Mouse (Mus musculus) heart, embryonic 11.5 days (tissue): ENCODE data around the gene Appl1. TPM values are rescaled to one million over a fixed set of nuclear protein-coding genes. Genes with fewer than 3 reads are reported as not detected.
"Not testable (repeated sequence)": the region's sequence is repeated elsewhere in the genome, so short reads cannot be mapped to it uniquely, and the experiment has no call there.

ENCODE experiments used
- ATAC-seq: fragments of 200-750 bp; cut with Nextera tagmentation; replicated peaks from 2 replicates; pipeline ENCODE4 v1.8.0; 2017; ENCODE audit warnings: moderate library complexity; ENCODE audit not compliant: insufficient number of reproducible peaks, low FRiP score, low TSS enrichment
- H3K27ac ChIP-seq: fragments of 300-500 bp; sonication (generic); 2 replicates; pipeline ENCODE4 v1.5.1; 2014; ENCODE audit warnings: mild to moderate bottlenecking, low read depth, low read length
- H3K27me3 ChIP-seq: fragments of 300-500 bp; sonication (generic); 2 replicates; pipeline ENCODE4 v1.6.1; 2014; ENCODE audit warnings: mild to moderate bottlenecking, low read length, mixed read lengths; ENCODE audit not compliant: control insufficient read depth, insufficient read depth
- H3K36me3 ChIP-seq: fragments of 300-500 bp; sonication (generic); 2 replicates; pipeline ENCODE4 v1.6.1; 2014; ENCODE audit warnings: mild to moderate bottlenecking, low read length, moderate library complexity, mixed read lengths; ENCODE audit not compliant: control insufficient read depth, insufficient read depth
- H3K4me1 ChIP-seq: fragments of 300-500 bp; sonication (generic); 2 replicates; pipeline ENCODE4 v1.6.1; 2014; ENCODE audit warnings: low read length; ENCODE audit not compliant: control insufficient read depth, insufficient read depth
- H3K4me2 ChIP-seq: fragments of 300-500 bp; sonication (generic); 2 replicates; pipeline ENCODE4 v1.6.1; 2014; ENCODE audit warnings: mild to moderate bottlenecking, moderate library complexity
- H3K4me3 ChIP-seq: fragments of 300-500 bp; sonication (generic); 2 replicates; pipeline ENCODE4 v1.5.1; 2014; ENCODE audit warnings: low read depth, low read length
- H3K9ac ChIP-seq: fragments of 300-500 bp; sonication (generic); 2 replicates; pipeline ENCODE4 v1.6.1; 2014; ENCODE audit warnings: mild to moderate bottlenecking, low read depth, low read length, moderate library complexity
- H3K9me3 ChIP-seq: fragments of 300-500 bp; sonication (generic); replicated peaks from 2 replicates; pipeline ENCODE4 v1.6.1; 2016; ENCODE audit warnings: low read length; ENCODE audit not compliant: control insufficient read depth
- WGBS: fragments of 180-500 bp; shearing (Covaris S2); extraction: QIAGEN DNeasy Blood & Tissue Kit; methylation state at CpG from one replicate; pipeline ENCODE4 v1.1.7; 2014; ENCODE audit not compliant: insufficient replicate concordance; 5-methylcytosine and 5-hydroxymethylcytosine counted together
- polyA plus RNA-seq: library from polyadenylated mRNA; unstranded; fragments of >200 nt; fragmentation: Nextera tagmentation; extraction: Ambion mirVana; gene quantifications from 2 replicates; pipeline ENCODE4 v1.2.1, GENCODE M21; 2014

Appl1 gene
- polyA plus RNA-seq, 1 experiment from 2014 or later, result 36.0 TPM

- peaks cover 3% of the 10 kb centered on the region for H3K9me3 ChIP-seq
- H3K4me2 ChIP-seq, result no peak overlapping the region
- H3K36me3 ChIP-seq, result no peaks in the 10 kb centered on the region
- no peak for ATAC-seq
- H3K27ac ChIP-seq, result no peak overlapping the region
- no peaks in the 10 kb centered on the region for H3K27me3 ChIP-seq
- H3K4me3 ChIP-seq, result no peak overlapping the region
- WGBS, result 65% methylated on average over 7 of the region's 7 CpGs
- no peaks in the 10 kb centered on the region for H3K4me1 ChIP-seq
- no peak overlapping the region for H3K9ac ChIP-seq
Measured at GRCm38 (mm10) chr14:26976212-26976611, 5.2 kb upstream of the Appl1 start.

GRCm38 (mm10) chr14:26975490-26975889 is 4.5 kb upstream of the Appl1 start:
- no peaks in the 10 kb centered on the region for H3K9me3 ChIP-seq
- H3K9ac ChIP-seq, result no peak overlapping the region
- no peak for ATAC-seq
- H3K27ac ChIP-seq, result peak overlapping the region; percentile 31; the same call in 1 of the 2 replicates
- no peaks in the 10 kb centered on the region for H3K27me3 ChIP-seq
- no peaks in the 10 kb centered on the region for H3K36me3 ChIP-seq
- H3K4me2 ChIP-seq, result no peak overlapping the region
- no peak overlapping the region for H3K4me3 ChIP-seq
- 62% methylated on average over 3 of the region's 3 CpGs for WGBS
- H3K4me1 ChIP-seq, result no peaks in the 10 kb centered on the region

DNA sequence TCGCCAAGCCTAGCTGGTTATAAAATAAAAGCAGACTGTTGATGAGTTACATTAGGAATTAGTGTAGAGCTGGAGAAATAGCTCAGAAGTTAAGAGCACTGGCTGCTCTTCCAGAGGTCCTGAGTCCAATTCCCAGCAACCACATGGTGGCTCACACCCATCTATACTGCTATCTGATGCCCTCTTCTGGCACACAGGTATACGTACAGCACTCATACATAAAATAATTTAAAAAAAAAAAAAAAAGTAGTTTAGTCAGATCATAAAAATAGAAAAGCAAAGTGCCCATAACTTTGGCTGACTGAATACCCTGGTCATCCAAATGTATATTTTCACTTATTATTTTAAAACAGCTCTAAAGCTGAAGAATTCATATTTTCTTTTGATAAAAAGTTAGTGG is 2.1 kb upstream of the Appl1 start:
- no peak for ATAC-seq
- no peak overlapping the region for H3K9ac ChIP-seq

DNA sequence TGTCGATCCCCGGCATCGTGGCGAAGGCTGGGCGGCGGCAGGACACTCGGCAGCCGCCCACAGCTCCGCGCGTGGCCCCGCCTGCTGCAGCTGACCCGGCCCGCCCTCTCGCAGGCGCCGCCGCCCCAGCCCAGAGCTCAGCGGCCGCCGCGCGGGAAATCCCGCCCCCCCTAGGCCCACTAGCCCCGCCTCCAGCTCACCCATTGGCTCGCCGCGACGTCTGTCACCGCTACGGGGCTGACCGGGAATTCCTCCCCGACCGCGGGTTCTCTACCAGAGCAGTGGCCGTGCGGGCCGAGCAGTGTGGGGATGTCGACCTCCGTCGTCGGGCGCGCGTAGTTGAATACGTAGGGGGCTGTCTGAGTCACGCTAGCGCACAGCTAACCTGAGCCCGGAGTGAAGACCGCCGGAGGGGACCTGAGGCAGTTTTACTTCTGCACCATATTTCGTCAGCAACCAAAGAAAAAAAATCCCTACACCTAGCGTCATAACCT is 546 bp downstream of the Appl1 start:
- no peaks in the 10 kb centered on the region for H3K27me3 ChIP-seq
- peak overlapping the region; percentile 74 for H3K4me2 ChIP-seq
- H3K9me3 ChIP-seq, result no peaks in the 10 kb centered on the region
- peak overlapping the region; percentile 93 for H3K9ac ChIP-seq
- H3K27ac ChIP-seq, result peak overlapping the region; percentile 83
- WGBS, result under 1% methylated on average over 47 of the region's 53 CpGs
- no peaks in the 10 kb centered on the region for H3K36me3 ChIP-seq
- peak overlapping the region; percentile 94 for H3K4me3 ChIP-seq
- ATAC-seq, result peak; percentile 98
- H3K4me1 ChIP-seq, result no peaks in the 10 kb centered on the region

More for the DNA sequence above, 2.1 kb upstream of the Appl1 start:
- no peak overlapping the region for H3K4me3 ChIP-seq
- H3K36me3 ChIP-seq, result no peaks in the 10 kb centered on the region
- no peak overlapping the region for H3K27ac ChIP-seq
- H3K27me3 ChIP-seq, result no peaks in the 10 kb centered on the region
- no peaks in the 10 kb centered on the region for H3K4me1 ChIP-seq
- H3K9me3 ChIP-seq, result no peaks in the 10 kb centered on the region
- no peak overlapping the region for H3K4me2 ChIP-seq
- WGBS, result 78% methylated on average over 2 of the region's 2 CpGs

GRCm38 (mm10) chr14:26969856-26970407 is 1.1 kb downstream of the Appl1 start:
- H3K4me1 ChIP-seq, result no peaks in the 10 kb centered on the region
- H3K27ac ChIP-seq, result peak overlapping the region; percentile 83
- H3K9me3 ChIP-seq, result no peaks in the 10 kb centered on the region
- ATAC-seq, result peak; percentile 80; the same call in 1 of the 2 replicates
- no peaks in the 10 kb centered on the region for H3K36me3 ChIP-seq
- peak overlapping the region; percentile 94 for H3K4me3 ChIP-seq
- H3K4me2 ChIP-seq, result peak overlapping the region; percentile 74
- no peaks in the 10 kb centered on the region for H3K27me3 ChIP-seq
- H3K9ac ChIP-seq, result peak overlapping the region; percentile 93
- under 1% methylated on average over 62 of the region's 62 CpGs for WGBS

DNA sequence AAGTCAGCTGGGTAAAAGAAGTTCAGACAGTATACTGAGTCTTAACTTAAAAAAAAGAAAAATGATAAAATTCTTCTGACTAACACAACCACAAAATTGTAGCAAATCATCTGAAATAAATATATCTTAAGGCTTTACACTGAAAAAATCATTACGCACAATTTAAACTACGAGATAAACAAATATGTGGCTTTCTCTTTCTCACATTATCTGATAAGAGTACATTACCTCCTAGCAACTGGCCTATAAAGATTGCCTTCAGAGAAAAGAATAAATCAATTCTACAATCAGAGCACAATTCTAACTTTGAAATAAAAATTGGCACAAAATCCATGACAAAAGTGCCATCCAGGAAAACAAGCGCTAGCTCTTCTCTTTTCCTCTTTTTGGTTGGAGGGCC is 1.9 kb downstream of the Appl1 start:
- 72% methylated on average over 3 of the region's 3 CpGs for WGBS
- Histone ChIP-seq H3K27ac (no peak overlapping the region), H3K4me3 (peak overlapping the region; percentile 94), H3K9ac (peak overlapping the region; percentile 93; the same call in 1 of the 2 replicates), H3K36me3 (no peaks in the 10 kb centered on the region), H3K27me3 (no peaks in the 10 kb centered on the region), H3K4me1 (no peaks in the 10 kb centered on the region), H3K4me2 (peak overlapping the region; percentile 74), H3K9me3 (no peaks in the 10 kb centered on the region)
- no peak for ATAC-seq

DNA sequence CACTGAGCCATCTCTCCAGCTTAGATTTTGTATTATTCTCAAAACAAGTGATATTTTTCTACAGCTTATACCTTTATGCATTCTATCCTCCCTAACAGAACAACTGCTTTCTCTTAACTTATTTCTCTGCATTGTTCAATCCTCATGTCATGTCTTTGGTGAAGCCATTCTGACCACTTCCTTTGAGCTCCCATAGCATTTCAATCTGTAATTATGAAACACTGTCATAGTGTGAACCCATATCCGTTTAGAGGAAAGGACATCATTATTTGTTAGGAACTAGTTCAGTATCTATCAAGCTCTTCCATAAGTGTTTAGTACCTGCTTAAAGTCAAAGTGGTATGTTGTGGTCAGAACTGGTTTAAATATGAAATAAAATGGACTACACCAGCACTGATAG is 10.5 kb downstream of the Appl1 start:
- Histone ChIP-seq H3K27me3 (no peaks in the 10 kb centered on the region), H3K27ac (no peak overlapping the region), H3K4me1 (no peaks in the 10 kb centered on the region), H3K4me2 (no peak overlapping the region), H3K9ac (no peak overlapping the region), H3K4me3 (no peak overlapping the region), H3K9me3 (no peaks in the 10 kb centered on the region), H3K36me3 (peaks cover 2% of the 10 kb centered on the region; the same call in 1 of the 2 replicates)
- WGBS, result 86% methylated on average over 1 of the region's 1 CpGs
- ATAC-seq, result no peak

- not testable (repeated sequence) for H3K4me1 ChIP-seq, H3K36me3 ChIP-seq, H3K9me3 ChIP-seq, ATAC-seq, H3K9ac ChIP-seq, H3K27me3 ChIP-seq, H3K4me2 ChIP-seq, H3K27ac ChIP-seq, H3K4me3 ChIP-seq
- WGBS, result 87% methylated on average over 2 of the region's 2 CpGs
Measured at GRCm38 (mm10) chr14:26956139-26956538, 14.9 kb downstream of the Appl1 start.

DNA sequence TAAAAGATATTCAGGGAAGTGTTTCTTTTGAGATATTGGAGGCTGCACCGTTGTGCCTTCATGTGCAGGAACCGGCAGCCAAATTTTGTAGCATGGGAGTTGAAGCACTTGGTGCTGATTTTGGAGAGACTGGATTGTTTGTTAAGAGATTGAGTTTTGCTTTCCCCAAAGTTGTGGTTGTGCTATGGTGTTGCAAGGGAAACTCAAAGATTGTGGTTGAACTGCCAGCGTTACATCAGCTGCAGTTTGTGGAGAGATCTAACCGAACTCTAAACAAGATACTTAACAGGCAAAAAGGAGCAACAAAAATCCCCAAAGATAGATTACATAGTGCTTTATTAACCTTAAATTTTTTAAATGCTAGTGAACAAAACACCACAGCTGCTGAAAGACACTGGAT is 35.5 kb downstream of the Appl1 start:
- Histone ChIP-seq H3K4me1 (no peaks in the 10 kb centered on the region), H3K9ac (no peak overlapping the region), H3K36me3 (peaks cover 4% of the 10 kb centered on the region; the same call in 1 of the 2 replicates), H3K4me2 (no peak overlapping the region), H3K4me3 (no peak overlapping the region), H3K27me3 (no peaks in the 10 kb centered on the region), H3K27ac (no peak overlapping the region), H3K9me3 (no peaks in the 10 kb centered on the region)
- no peak for ATAC-seq
- 81% methylated on average over 4 of the region's 4 CpGs for WGBS
